Mouse (Mus musculus): ENCODE data around the gene Stard3.
A peak's percentile ranks its signal among the peaks of the same experiment; 100 is the strongest.

Stard3 gene

DNA sequence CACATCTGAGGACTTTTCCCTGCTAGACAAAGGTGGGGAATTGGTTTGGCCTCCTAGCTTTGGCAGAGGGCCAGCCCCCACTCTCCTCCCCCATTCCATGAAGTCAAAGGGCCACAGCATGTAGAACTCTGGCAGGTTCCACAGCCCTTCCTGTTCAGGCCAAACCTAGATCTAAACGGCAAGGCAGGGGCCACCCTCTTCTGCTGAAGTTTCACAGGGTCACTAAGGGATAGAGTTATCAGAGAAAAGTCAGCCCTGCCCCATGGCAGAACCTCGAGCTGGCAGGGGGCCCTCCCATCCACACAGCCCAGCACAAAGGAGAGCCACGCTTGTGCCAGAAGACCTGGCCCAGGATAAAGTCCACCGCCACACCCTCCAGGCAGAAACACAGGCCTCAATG, 36.9 kb downstream of the Stard3 start:
- DNase-seq (ENCODE audit: low read depth, low spot score) = no peak

DNA sequence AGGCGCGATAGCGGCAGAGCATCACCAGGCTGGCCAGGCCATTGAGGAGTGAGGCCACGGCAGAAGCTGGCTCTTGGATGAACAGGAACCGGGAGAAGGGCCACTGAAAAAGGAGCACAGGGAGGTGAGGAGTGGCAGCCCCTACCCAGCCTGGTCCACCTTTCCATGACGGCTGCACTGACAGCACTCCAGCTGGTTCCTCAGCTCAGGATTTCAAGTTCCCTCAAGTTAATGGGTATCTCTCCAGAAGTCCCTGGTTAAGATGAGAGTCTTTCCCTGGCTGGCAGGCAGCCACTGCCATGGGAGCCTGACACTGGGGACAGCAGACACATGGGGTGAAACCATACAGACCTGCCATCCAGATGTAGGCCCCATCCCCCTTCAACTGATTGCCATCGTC, 39.8 kb downstream of the Stard3 start:
- DNase-seq (ENCODE audit: low read depth, low spot score) = no peak

DNA sequence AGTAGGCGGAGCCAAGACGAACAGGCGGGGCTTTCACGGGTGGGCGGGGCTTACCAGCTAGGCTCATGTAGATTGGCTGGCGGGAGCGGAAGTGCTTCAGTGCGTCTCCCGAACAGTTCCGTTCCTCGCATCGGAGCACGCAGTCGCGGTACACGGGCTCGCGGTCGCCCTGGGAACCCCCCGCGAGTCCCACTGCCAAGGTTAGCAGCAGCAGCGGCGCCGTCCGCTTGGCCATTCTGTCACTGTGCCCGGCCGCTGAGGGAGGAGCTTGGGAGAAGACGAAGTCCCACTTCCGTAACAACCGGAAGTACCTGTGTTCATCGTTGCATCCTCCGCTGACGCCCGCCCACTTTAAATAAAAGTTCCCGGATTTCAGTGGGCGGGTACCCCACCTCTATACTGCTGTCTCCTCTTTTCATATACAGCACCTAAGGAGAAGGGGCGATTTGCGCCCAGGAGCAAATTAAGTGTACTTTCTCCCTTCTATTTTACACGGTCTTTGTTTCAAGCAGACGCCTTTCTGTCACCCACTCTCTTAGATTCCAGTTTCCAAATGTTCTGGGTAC, 42.1 kb downstream of the Stard3 start, which contains the start of gene Pgap3:
Pgap3 (minus strand) TSS at position 330 of the 566 bp plus-strand sequence.
- DNase-seq (ENCODE audit: low read depth, low spot score) = peak; percentile 97

GRCm38 (mm10) chr11:98400816-98401215, 42.6 kb downstream of the Stard3 start:
- DNase-seq (ENCODE audit: low read depth, low spot score) = no peak

- DNase-seq (ENCODE audit: low read depth, low spot score) = no peak
These were observed 48.5 kb downstream of the Stard3 start for GRCm38 (mm10) chr11:98406621-98407020.

DNA sequence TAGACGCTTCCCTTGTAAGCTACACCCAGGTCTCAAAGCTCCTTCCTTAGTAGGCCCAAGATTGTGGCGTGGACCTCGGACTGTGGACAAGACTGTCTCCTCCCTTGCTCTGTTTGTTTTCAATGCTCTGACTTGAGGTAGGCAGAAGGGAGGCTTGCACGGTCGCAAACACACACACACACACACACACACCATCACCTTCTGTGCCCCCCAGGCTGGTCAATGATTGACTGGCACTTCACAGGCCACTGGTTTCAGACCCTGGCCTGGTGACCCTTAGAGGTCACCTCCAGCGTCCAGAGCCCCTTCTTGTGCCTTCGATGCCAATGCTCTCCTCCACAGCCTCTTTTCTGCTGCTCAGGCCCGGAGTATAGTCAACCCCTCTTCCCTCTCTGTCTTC, 50.7 kb downstream of the Stard3 start:
- no peak for DNase-seq (ENCODE audit: low read depth, low spot score)

GRCm38 (mm10) chr11:98409341-98409822, 51.2 kb downstream of the Stard3 start:
- no peak for DNase-seq (ENCODE audit: low read depth, low spot score)

DNA sequence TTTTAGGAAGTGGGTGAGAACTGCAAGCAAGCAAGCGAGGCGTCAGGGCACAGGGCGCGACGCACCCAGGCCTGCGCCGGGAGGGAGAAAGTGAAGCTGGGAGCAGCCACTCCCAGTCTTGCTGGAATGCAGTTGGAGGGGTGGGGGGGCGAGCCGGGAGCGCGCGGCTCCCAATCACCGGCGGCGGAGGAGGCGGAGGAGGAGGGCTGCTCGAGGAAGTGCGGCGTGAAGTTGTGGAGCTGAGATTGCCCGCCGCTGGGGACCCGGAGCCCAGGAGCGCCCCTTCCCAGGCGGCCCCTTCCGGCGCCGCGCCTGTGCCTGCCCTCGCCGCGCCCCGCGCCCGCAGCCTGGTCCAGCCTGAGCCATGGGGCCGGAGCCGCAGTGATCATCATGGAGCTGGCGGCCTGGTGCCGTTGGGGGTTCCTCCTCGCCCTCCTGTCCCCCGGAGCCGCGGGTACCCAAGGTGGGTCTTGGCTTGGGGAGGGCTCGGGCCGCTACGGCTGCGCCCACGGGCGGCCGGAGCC, 54.2 kb downstream of the Stard3 start, which contains the start of gene Erbb2:
Erbb2 (plus strand) TSS at position 198 of the 524 bp plus-strand sequence.
- peak; percentile 66 for DNase-seq (ENCODE audit: low read depth, low spot score)

- no peak for DNase-seq (ENCODE audit: low read depth, low spot score)
These were observed 54.7 kb downstream of the Stard3 start for GRCm38 (mm10) chr11:98412797-98413301.

DNA sequence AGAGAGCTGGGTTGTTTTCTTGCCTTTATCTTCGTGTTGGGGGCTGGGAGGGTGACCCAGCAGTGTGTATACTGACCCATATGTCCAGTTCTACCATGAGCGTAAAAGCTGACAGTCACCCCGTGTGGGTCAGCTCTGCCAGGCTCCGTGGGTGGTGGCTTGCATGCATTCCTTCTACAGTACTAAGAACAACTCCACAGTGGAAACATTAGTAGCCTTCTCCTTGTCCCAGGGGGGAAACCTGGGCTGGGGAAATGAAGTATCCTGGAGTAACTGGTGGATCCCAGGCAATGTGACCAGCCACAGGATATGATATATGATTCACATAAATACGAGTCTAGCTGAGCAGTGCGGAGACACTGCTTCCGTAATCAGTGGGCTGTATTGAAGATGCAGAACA, 55.6 kb downstream of the Stard3 start:
- DNase-seq (ENCODE audit: low read depth, low spot score) = no peak

GRCm38 (mm10) chr11:98414162-98414561, 56.0 kb downstream of the Stard3 start:
- no peak for DNase-seq (ENCODE audit: low read depth, low spot score)

- no peak for DNase-seq (ENCODE audit: low read depth, low spot score)
These were observed 58.9 kb downstream of the Stard3 start for GRCm38 (mm10) chr11:98417074-98417473.

- peak; percentile 44 for DNase-seq (ENCODE audit: low read depth, low spot score)
These were observed 60.1 kb downstream of the Stard3 start for GRCm38 (mm10) chr11:98418273-98418672.

GRCm38 (mm10) chr11:98418939-98419547, 60.9 kb downstream of the Stard3 start:
- no peak for DNase-seq (ENCODE audit: low read depth, low spot score)

- no peak for DNase-seq (ENCODE audit: low read depth, low spot score)
These were observed 68.4 kb downstream of the Stard3 start for GRCm38 (mm10) chr11:98426592-98426991.

DNA sequence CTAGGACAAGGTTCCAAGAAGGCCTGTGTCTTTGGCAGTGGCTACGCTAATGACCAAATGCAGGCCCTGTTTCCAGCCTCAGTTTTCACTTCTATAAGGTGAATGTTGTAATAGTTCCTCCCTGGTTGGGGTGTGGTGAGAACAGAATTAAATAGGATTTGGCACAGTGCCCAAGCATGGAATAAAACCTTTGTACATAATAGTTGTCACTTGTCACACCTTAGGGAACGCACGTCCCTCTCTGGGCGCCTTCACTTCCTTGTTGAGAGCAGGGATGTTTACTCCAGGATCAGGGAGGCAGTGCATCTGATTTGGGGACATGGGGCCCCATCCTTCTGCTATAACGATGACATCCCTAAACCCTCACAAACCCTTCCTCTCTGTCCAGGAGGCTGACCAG, 70.3 kb downstream of the Stard3 start:
- DNase-seq (ENCODE audit: low read depth, low spot score) = no peak
